8 mouse cellular contexts compared by ENCODE assay signal in genomic region chr9:73045204-73045603, GRCm38 (mm10). TPM values are rescaled to one million over a fixed set of nuclear protein-coding genes. Genes with fewer than 3 reads are reported as not detected.
DNase-seq lines count a peak whose midpoint lies in the region; ATAC-seq and TF ChIP-seq lines count a peak whose summit lies in the region.

No protein-coding gene starts in this region.

- H3K36me3 ChIP-seq in spleen, adult 2 months (ENCODE audit: control insufficient read depth, insufficient read depth, low read length): no peaks in the 10 kb centered on the region
- H3K36me3 ChIP-seq in embryonic facial prominence, embryonic 11.5 days (replicated peaks; ENCODE audit: control insufficient read depth, insufficient read depth, low read depth, low read length): no peaks in the 10 kb centered on the region
- H3K36me3 ChIP-seq in intestine, embryonic 16.5 days (ENCODE audit: control insufficient read depth, insufficient read depth, low read length): no peaks in the 10 kb centered on the region
- H3K36me3 ChIP-seq in midbrain, embryonic 14.5 days (ENCODE audit: control insufficient read depth, insufficient read depth, low read length): no peaks in the 10 kb centered on the region

- peak overlapping the region; percentile 51; the same call in 1 of the 2 replicates for H3K9ac ChIP-seq in embryonic facial prominence, embryonic 11.5 days (replicated peaks; ENCODE audit: low read length)
- H3K9ac ChIP-seq in intestine, embryonic 16.5 days (ENCODE audit: low read depth, low read length): peak overlapping the region; percentile 75
- peak overlapping the region; percentile 65 for H3K9ac ChIP-seq in midbrain, embryonic 14.5 days (replicated peaks; ENCODE audit: low read length)

- peak overlapping the region; percentile 70 for H3K27ac ChIP-seq in spleen, adult 2 months (ENCODE audit: insufficient read depth, low read length)
- no peak overlapping the region for H3K27ac ChIP-seq in embryonic facial prominence, embryonic 11.5 days (replicated peaks; ENCODE audit: low read depth, low read length)
- no peak overlapping the region for H3K27ac ChIP-seq in intestine, embryonic 16.5 days (ENCODE audit: low read length)
- no peak overlapping the region for H3K27ac ChIP-seq in midbrain, embryonic 14.5 days (replicated peaks; ENCODE audit: low read depth, low read length)

- no peak for TF ChIP-seq POLR2A in spleen, adult 2 months (IDR thresholded peaks at IDR 0.05; ENCODE audit: low read depth, low read length)

- H3K4me1 ChIP-seq in spleen, adult 2 months (ENCODE audit: control insufficient read depth, insufficient read depth, insufficient read length): peaks cover 8% of the 10 kb centered on the region; the same call in 1 of the 2 replicates
- H3K4me1 ChIP-seq in embryonic facial prominence, embryonic 11.5 days (ENCODE audit: control insufficient read depth, insufficient read depth, low read length): peaks cover 3% of the 10 kb centered on the region; the same call in 1 of the 2 replicates
- peaks cover 11% of the 10 kb centered on the region; the same call in 1 of the 2 replicates for H3K4me1 ChIP-seq in intestine, embryonic 16.5 days (ENCODE audit: control insufficient read depth, insufficient read depth, low read length)
- H3K4me1 ChIP-seq in midbrain, embryonic 14.5 days (ENCODE audit: control insufficient read depth, insufficient read depth, low read length): peaks cover 18% of the 10 kb centered on the region

- ATAC-seq in embryonic facial prominence, embryonic 11.5 days (replicated peaks; ENCODE audit: insufficient number of reproducible peaks, low FRiP score, low TSS enrichment, low read depth): no peak
- no peak for ATAC-seq in intestine, embryonic 16.5 days
- ATAC-seq in midbrain, embryonic 14.5 days (ENCODE audit: low FRiP score, low TSS enrichment): no peak
- ATAC-seq in monocyte, adult 5-6 weeks (replicated peaks; ENCODE audit: insufficient number of reproducible peaks, low FRiP score, low TSS enrichment, poor library complexity, severe bottlenecking): no peak

- no peak for TF ChIP-seq CTCF in spleen, adult 2 months (IDR thresholded peaks at IDR 0.05; ENCODE audit: extremely low read depth, insufficient read depth, insufficient read length, insufficient replicate concordance)

- H3K27me3 ChIP-seq in spleen, adult 2 months (ENCODE audit: control insufficient read depth, insufficient read depth, low read length): no peaks in the 10 kb centered on the region
- no peaks in the 10 kb centered on the region for H3K27me3 ChIP-seq in embryonic facial prominence, embryonic 11.5 days (ENCODE audit: control insufficient read depth, insufficient read depth, low read length)
- H3K27me3 ChIP-seq in intestine, embryonic 16.5 days (replicated peaks; ENCODE audit: control insufficient read depth, insufficient read depth, low read length): no peaks in the 10 kb centered on the region
- H3K27me3 ChIP-seq in midbrain, embryonic 14.5 days (ENCODE audit: control insufficient read depth, insufficient read depth, low read length): no peaks in the 10 kb centered on the region

- H3K4me3 ChIP-seq in spleen, adult 2 months (ENCODE audit: extremely low read depth, insufficient read depth, insufficient read length): peak overlapping the region; percentile 77
- peak overlapping the region; percentile 41 for H3K4me3 ChIP-seq in embryonic facial prominence, embryonic 11.5 days (ENCODE audit: low read depth, low read length)
- peak overlapping the region; percentile 61 for H3K4me3 ChIP-seq in intestine, embryonic 16.5 days (ENCODE audit: low read length)
- peak overlapping the region; percentile 45 for H3K4me3 ChIP-seq in midbrain, embryonic 14.5 days (replicated peaks; ENCODE audit: low read depth, low read length)

- no peaks in the 10 kb centered on the region; the same call in 1 of the 2 replicates for H3K9me3 ChIP-seq in embryonic facial prominence, embryonic 11.5 days (replicated peaks; ENCODE audit: control insufficient read depth, low read length)
- H3K9me3 ChIP-seq in intestine, embryonic 16.5 days (ENCODE audit: control insufficient read depth, low read length): no peaks in the 10 kb centered on the region
- H3K9me3 ChIP-seq in midbrain, embryonic 14.5 days (ENCODE audit: control insufficient read depth, low read length): no peaks in the 10 kb centered on the region

- DNase-seq in spleen, adult 2 months (ENCODE audit: low read depth in 1 of 2, low spot score in 2 of 2): no peak
- DNase-seq in spleen, adult 12 weeks (ENCODE audit: low spot score): no peak
- peak; percentile 42 for DNase-seq in embryonic facial prominence, embryonic 11.5 days (ENCODE audit: low spot score)
- peak; percentile 21 for DNase-seq in midbrain, embryonic 14.5 days
- DNase-seq in left cerebral cortex, adult 11 months (ENCODE audit: low spot score): no peak
- DNase-seq in ovary, postnatal 36 days (ENCODE audit: low spot score): no peak

- H3K4me2 ChIP-seq in embryonic facial prominence, embryonic 11.5 days (ENCODE audit: low read depth, low read length): peak overlapping the region; percentile 87
- peak overlapping the region; percentile 89 for H3K4me2 ChIP-seq in intestine, embryonic 16.5 days (ENCODE audit: low read depth, low read length)
- peak overlapping the region; percentile 88 for H3K4me2 ChIP-seq in midbrain, embryonic 14.5 days (ENCODE audit: low read length)

- WGBS in spleen, adult 2 months: 5% methylated on average over 7 of the region's 7 CpGs
- WGBS in embryonic facial prominence, embryonic 11.5 days: 13% methylated on average over 7 of the region's 7 CpGs
- 13% methylated on average over 7 of the region's 7 CpGs for WGBS in intestine, embryonic 16.5 days
- WGBS in midbrain, embryonic 14.5 days: 17% methylated on average over 7 of the region's 7 CpGs

RNA-seq across cellular contexts. Expression of gene Rab27a, which starts 0.6 kb away (rescaled TPM):
- 6.0 and 7.0 TPM in 2 replicates for polyA plus RNA-seq in spleen, adult 2 months (2012; rRNA removed)
- 2.4 and 2.5 TPM in 2 replicates for polyA plus RNA-seq in embryonic facial prominence, embryonic 11.5 days (2014; fragmentation: Nextera tagmentation; extraction: Ambion mirVana)
- polyA plus RNA-seq in intestine, embryonic 16.5 days (2015; fragmentation: Nextera tagmentation; extraction: Ambion mirVana): 9.0 TPM in 2 replicates
- polyA plus RNA-seq in midbrain, embryonic 14.5 days (2014; fragmentation: Nextera tagmentation; extraction: Ambion mirVana): 0.74 and 1.0 TPM in 2 replicates
- 86.9 to 93.4 TPM (median 92.6 TPM) in 3 replicates for total RNA-seq in monocyte, adult 5-6 weeks (2017)

RNA-seq across cellular contexts. Expression of gene Pigb, which starts 5.0 kb away (rescaled TPM):
- 6.8 and 8.3 TPM in 2 replicates for polyA plus RNA-seq in spleen, adult 2 months (2012; rRNA removed)
- polyA plus RNA-seq in embryonic facial prominence, embryonic 11.5 days (2014; fragmentation: Nextera tagmentation; extraction: Ambion mirVana): 17.9 and 18.1 TPM in 2 replicates
- polyA plus RNA-seq in intestine, embryonic 16.5 days (2015; fragmentation: Nextera tagmentation; extraction: Ambion mirVana): 13.5 and 15.2 TPM in 2 replicates
- 13.6 and 16.8 TPM in 2 replicates for polyA plus RNA-seq in midbrain, embryonic 14.5 days (2014; fragmentation: Nextera tagmentation; extraction: Ambion mirVana)
- total RNA-seq in monocyte, adult 5-6 weeks (2017): 3.0 to 9.6 TPM (median 5.2 TPM) in 3 replicates

RNA-seq across cellular contexts. Expression of gene Khdc3, which starts 56.4 kb away (rescaled TPM):
- 0.30 and 0.40 TPM in 2 replicates for polyA plus RNA-seq in spleen, adult 2 months (2012; rRNA removed)
- 0.28 TPM in 1 of 2 replicates, not detected in the other for polyA plus RNA-seq in embryonic facial prominence, embryonic 11.5 days (2014; fragmentation: Nextera tagmentation; extraction: Ambion mirVana)
- polyA plus RNA-seq in intestine, embryonic 16.5 days (2015; fragmentation: Nextera tagmentation; extraction: Ambion mirVana): not detected in 2 replicates
- 0.23 and 0.24 TPM in 2 replicates for polyA plus RNA-seq in midbrain, embryonic 14.5 days (2014; fragmentation: Nextera tagmentation; extraction: Ambion mirVana)
- total RNA-seq in monocyte, adult 5-6 weeks (2017): 1.3 TPM in 1 of 3 replicates, not detected in the others

RNA-seq across cellular contexts. Expression of gene Gm20509, which starts 57.1 kb away (rescaled TPM):
- not detected in 2 replicates for polyA plus RNA-seq in spleen, adult 2 months (2012; rRNA removed)
- 0.24 TPM in 1 of 2 replicates, not detected in the other for polyA plus RNA-seq in embryonic facial prominence, embryonic 11.5 days (2014; fragmentation: Nextera tagmentation; extraction: Ambion mirVana)
- polyA plus RNA-seq in intestine, embryonic 16.5 days (2015; fragmentation: Nextera tagmentation; extraction: Ambion mirVana): not detected in 2 replicates
- not detected in 2 replicates for polyA plus RNA-seq in midbrain, embryonic 14.5 days (2014; fragmentation: Nextera tagmentation; extraction: Ambion mirVana)
- 2.2 TPM in 1 of 3 replicates, not detected in the others for total RNA-seq in monocyte, adult 5-6 weeks (2017)

RNA-seq across cellular contexts. Expression of gene Ccpg1, which starts 60.0 kb away (rescaled TPM):
- polyA plus RNA-seq in spleen, adult 2 months (2012; rRNA removed): 5.3 and 6.5 TPM in 2 replicates
- 20.1 and 21.9 TPM in 2 replicates for polyA plus RNA-seq in embryonic facial prominence, embryonic 11.5 days (2014; fragmentation: Nextera tagmentation; extraction: Ambion mirVana)
- polyA plus RNA-seq in intestine, embryonic 16.5 days (2015; fragmentation: Nextera tagmentation; extraction: Ambion mirVana): 23.5 and 24.4 TPM in 2 replicates
- polyA plus RNA-seq in midbrain, embryonic 14.5 days (2014; fragmentation: Nextera tagmentation; extraction: Ambion mirVana): 28.4 and 44.1 TPM in 2 replicates
- 171 to 267 TPM (median 201 TPM) in 3 replicates for total RNA-seq in monocyte, adult 5-6 weeks (2017)

Comparison
In these comparisons a context has a peak if more than half of its experiments do, and no peak if none do; other contexts are left out.
1. DNase-seq: peak in embryonic facial prominence, embryonic 11.5 days (single experiment) and midbrain, embryonic 14.5 days (single experiment); none in spleen, adult 2 months (0 of 2), spleen, adult 12 weeks (single experiment), left cerebral cortex, adult 11 months (single experiment) and ovary, postnatal 36 days (single experiment).
2. Peak in every context shown above with its lines, with median percentiles within 50 percentile points of each other: H3K4me3 ChIP-seq, H3K4me2 ChIP-seq and H3K9ac ChIP-seq.